Mouse (Mus musculus) brain, embryonic 14.5 days (tissue): ENCODE results near the gene Zcchc14.

Experiments
- CTCF ChIP-seq: fragments of 200-500 bp; IDR thresholded peaks from 2 replicates; pipeline ENCODE4 v1.5.1; 2012; ENCODE audit warnings: inconsistent platforms, mild to moderate bottlenecking, moderate library complexity, borderline replicate concordance; ENCODE audit not compliant: insufficient read depth, insufficient read length; ENCODE audit errors: extremely low read depth
- POLR2A ChIP-seq: fragments of 200-500 bp; IDR thresholded peaks from 2 replicates; pipeline ENCODE4 v1.6.1; 2012; ENCODE audit warnings: mild to moderate bottlenecking, inconsistent platforms, borderline replicate concordance; ENCODE audit not compliant: poor library complexity, insufficient read depth, insufficient read length, severe bottlenecking; ENCODE audit errors: extremely low read depth

DNA sequence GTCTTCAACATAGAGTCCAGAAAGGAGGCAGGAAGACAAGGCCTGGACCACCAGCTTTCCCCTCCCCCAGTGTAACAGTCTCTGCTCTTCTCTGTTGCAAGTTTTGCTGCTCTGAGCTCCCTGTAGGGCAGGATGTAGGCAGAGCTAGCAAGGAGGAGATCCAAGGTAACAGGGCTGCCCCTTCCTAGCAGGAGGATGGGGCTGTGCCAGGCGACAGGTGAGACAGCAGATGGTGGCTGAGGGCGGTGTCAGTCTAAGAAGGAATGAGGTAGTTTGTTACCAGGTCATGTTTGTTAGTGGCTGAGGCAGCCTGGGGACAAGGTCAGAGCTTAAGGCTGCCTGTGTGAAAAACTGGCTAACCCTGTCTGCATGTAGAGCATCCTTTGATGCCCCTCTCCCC, 47.2 kb upstream of the Zcchc14 start:
- TF ChIP-seq POLR2A (no peak), CTCF (no peak)
